Mouse (Mus musculus) heart, postnatal 0 days (tissue): ENCODE measurements around the gene Mgarp.

Source experiments
- CTCF ChIP-seq: IDR thresholded peaks from 2 replicates; pipeline ENCODE4 v1.5.1; 2016; ENCODE audit warnings: antibody characterized with exemption, control low read depth, low read depth
- EP300 ChIP-seq: IDR thresholded peaks from 2 replicates; pipeline ENCODE4 v1.6.1; 2016; ENCODE audit warnings: antibody characterized with exemption, low read depth

- no peak for TF ChIP-seq CTCF
- no peak for TF ChIP-seq EP300
These were observed 11.5 kb upstream of the Mgarp start for GRCm38 (mm10) chr3:51407870-51408560.
